Mouse (Mus musculus): ENCODE data around the gene Gm8298.
"Not testable (repeated sequence)": the region's sequence is repeated elsewhere in the genome, so short reads cannot be mapped to it uniquely, and the experiment has no call there.

The Gm8298 gene

GRCm38 (mm10) chr3:59860751-59861150 is at the start of gene Gm8298:
Gene Gm8298, plus strand, starts transcription at chr3:59861051.
- DNase-seq (ENCODE audit: low spot score in 2 of 2), result no peak

DNA sequence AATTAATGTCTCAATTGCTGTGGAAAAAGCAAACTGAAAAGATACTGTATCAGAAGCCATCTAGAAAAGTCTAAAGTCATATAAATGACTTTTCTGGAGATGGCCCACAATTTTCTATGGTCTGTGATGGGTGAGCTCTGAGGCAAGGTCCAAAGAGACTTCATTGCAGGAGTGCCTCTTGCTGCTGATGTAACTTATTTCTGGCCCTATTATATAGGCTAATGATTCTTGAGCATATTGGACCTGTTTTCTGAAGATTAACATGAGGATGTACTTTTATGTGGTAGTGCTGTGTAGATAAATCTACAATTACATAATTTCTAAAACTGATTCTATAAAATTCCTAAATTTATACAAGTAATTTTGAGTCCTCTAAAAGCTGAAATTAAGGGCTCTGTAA is 47.7 kb upstream of the Gm8298 start:
- no peak for DNase-seq (ENCODE audit: low spot score in 2 of 2)

DNA sequence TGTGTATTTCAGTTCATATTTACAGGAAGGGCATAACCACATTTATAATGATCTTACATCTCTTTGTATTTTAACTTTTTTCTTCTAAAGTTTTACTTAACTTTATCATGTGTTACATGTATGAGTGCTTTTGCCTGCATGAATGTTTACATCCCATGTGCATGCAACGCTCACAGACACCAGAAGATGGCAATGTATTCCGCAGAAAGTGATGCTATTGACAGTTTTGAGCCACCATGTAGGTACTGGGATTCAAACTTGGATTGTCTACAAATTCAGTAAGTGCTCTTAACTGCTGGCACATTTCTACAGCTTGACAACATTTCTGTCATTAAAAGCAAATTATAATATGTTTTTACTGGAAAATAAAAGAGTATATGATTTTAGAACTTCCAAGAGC is 9.9 kb downstream of the Gm8298 start:
- DNase-seq (ENCODE audit: low spot score in 2 of 2), result no peak

DNA sequence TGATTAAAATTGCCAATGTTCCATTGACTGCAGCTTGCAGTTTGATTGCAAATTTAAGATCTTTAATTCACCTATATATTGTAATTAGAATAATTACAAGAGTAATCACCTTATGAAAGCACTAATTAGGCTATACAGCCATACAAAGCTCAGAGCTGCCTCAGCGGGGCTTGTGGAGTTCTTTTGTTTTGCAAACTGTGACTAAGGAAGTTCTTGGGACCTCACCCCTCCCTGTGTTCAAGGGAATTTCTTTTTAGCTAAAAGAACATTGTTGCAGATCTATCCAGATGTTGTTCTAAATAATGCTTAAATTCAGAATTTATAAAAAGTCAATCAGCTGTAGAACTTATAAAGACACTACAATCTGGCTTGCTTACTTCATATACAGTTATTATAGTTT is 16.8 kb downstream of the Gm8298 start:
- not testable (repeated sequence) for DNase-seq (ENCODE audit: low spot score in 2 of 2)

DNA sequence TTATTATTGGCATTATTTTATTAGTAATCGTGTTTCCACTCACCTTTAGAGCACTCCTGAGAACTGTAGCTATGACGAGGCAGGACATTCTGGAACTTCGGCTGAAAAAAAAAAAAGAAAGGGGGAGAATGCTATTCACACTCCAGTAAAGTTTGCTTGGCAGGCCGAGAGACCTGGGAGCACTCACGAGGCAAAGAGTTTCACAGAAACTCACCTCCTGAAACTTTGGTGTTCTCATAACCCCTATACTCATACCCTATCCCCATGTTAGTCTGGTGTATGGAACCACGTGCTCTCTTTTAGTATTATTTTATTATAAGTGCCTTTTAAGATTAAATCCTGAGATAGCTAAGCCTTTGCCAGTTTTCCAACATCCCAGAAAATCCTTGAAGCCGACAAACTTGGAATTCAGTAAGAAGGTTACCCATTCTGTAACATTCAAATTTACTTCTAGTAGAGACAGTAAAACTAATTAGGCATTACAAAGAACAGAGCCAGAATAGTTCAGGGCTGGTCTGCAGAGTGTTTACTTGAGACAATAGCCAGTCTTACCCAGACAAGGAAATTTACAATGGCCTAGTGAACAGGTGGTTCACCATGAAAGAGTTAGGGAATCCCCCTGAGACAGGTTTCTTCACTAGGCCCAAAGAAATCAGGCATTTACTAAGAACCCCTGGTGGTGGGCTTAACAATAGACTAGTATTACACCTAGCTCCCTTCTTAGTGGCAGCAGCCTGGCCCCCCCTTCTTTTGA is 19.1 kb downstream of the Gm8298 start:
- not testable (repeated sequence) for DNase-seq (ENCODE audit: low spot score in 2 of 2)

GRCm38 (mm10) chr3:59893276-59893675 is 32.4 kb downstream of the Gm8298 start:
- no peak for DNase-seq (ENCODE audit: low spot score in 2 of 2)

GRCm38 (mm10) chr3:59924914-59925313 is 64.1 kb downstream of the Gm8298 start, which contains the start of gene C130079G13Rik:
Gene C130079G13Rik, plus strand, starts transcription at chr3:59925214.
- DNase-seq (ENCODE audit: low spot score in 2 of 2), result no peak

Data from spleen, postnatal 4 days (tissue).